Mouse (Mus musculus) T-helper 2 cell (primary cell): ENCODE measurements around the gene Oasl1.
"Not testable (repeated sequence)": the region's sequence is repeated elsewhere in the genome, so short reads cannot be mapped to it uniquely, and the experiment has no call there.

Experiments used
- in situ Hi-C: fragments of 300-600 bp; cut with MboI, MseI; formaldehyde crosslinking; loops from one replicate; pipeline ENCODE4 v1.15.1; 2025; ENCODE audit warnings: high pct_unique_total_duplicates

Oasl1 gene

DNA sequence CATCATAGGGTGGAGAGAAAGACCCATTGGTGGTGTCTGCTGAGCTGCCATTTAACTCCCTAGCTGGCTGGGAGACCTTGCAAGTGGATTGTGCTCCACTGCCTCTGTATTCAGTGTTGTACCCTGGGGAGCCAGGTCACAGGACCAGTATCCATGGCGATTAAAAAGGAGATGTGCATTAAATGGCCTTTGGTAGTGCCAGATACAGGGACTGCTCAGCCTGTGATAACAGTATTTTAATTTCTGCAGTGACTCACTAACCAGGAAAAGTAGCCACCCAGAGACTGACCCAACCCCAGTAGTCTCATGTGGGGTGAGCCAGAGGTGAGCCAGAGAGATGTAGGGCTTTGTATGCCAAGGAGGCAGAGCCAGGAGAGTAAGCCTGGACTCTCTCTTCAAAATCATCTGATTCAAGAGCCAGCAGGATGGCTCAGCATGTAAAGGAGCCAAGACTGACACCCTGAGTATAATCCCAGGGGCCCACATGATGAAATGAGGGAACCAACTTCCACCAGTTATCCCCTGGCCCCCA, 3.2 kb downstream of the Oasl1 start:
- in situ Hi-C loops = no loop called here

DNA sequence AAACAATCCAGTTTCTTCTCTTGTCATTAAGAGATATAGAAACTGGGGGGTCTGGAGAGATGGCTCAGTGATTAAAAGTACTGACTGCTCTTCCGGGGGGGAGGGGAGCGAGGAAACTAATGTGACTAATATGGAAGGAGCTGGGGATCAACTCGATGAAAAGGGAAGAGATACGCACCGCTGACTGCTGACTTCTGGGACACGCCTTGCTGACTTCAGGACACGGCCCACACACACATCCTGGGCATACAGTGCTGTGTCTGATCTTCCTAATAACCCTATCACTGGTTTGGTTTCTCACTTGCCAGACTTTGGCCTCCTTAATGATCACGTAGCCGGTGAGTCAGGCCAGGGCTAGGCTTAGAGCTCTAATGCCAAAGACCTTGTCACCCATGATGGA, 3.7 kb downstream of the Oasl1 start:
- in situ Hi-C loops = no loop called here

- in situ Hi-C loops = no loop called here
Measured at GRCm38 (mm10) chr5:114931626-114932025, 8.6 kb downstream of the Oasl1 start.

DNA sequence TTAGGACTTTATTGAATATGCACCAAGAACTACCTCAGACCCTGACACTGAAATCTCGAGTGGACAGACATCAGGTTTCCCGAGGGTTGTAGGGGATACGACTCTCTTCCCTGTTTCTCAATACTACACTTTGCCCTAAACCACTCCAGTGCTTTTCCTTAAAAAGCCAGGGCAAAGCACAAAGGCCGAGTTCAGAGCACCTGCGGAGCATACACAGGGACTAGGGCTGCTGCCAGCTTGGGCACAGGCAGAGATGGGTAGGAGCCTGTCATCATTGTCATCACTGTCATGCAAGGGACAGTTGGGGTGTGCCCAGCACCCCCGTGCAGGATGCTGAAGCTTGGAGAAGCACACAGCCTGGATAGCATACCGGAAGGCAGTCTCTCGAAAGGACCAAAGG, 10.2 kb downstream of the Oasl1 start:
- in situ Hi-C loops = no loop called here

- in situ Hi-C loops = no loop called here
Measured at GRCm38 (mm10) chr5:114935838-114936237, 12.8 kb downstream of the Oasl1 start.

DNA sequence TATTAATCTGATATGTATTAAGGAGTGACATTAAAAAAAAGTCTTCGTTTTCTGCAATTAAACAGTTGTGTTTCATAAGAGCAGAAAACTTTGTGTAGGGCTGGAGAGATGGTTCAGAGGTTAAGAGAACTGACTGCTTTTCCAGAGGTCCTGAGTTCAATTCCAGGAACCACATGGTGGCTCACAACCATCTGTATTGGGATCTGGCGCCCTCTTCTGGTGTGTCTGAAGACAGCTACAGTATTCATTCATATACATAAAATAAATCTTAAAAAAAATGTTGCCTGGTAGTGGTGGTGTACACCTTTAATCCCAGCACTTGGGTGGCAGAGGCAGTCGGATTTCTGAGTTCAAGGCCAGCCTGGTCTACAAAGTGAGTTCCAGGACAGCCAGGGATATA, 18.1 kb downstream of the Oasl1 start:
- in situ Hi-C loops = not testable (repeated sequence)

GRCm38 (mm10) chr5:114942074-114942765, 19.2 kb downstream of the Oasl1 start, which contains the start of gene 2210016L21Rik:
Gene 2210016L21Rik, plus strand, starts transcription at chr5:114942158.
- in situ Hi-C loops = no loop called here

GRCm38 (mm10) chr5:114942766-114943130, 19.7 kb downstream of the Oasl1 start:
- in situ Hi-C loops = no loop called here

- in situ Hi-C loops = no loop called here
Measured at GRCm38 (mm10) chr5:114945072-114945471, 22.0 kb downstream of the Oasl1 start.

- in situ Hi-C loops = no loop called here
Measured at GRCm38 (mm10) chr5:114948891-114949290, 25.9 kb downstream of the Oasl1 start.

GRCm38 (mm10) chr5:114949316-114949715, 26.3 kb downstream of the Oasl1 start:
- in situ Hi-C loops = no loop called here

DNA sequence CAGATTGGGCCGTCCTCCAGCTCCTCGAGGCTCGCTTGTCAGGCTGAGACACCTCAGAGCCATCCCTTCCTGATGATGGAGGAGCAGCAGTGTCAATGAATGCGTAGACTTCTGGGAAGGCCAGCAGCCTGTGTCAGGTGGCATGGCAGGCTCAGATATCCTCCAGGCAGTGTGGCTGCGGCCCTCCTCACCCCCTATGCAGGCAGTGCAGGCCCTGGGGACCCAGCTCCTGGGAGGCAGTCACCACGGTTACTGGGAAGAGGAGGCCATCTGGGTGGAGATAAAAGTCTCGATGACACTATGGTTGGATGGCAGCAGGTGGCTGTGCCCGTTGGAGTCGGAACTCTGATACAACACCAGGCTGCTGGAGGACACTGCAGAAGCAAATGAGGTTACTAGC, 26.8 kb downstream of the Oasl1 start:
- in situ Hi-C loops = no loop called here

DNA sequence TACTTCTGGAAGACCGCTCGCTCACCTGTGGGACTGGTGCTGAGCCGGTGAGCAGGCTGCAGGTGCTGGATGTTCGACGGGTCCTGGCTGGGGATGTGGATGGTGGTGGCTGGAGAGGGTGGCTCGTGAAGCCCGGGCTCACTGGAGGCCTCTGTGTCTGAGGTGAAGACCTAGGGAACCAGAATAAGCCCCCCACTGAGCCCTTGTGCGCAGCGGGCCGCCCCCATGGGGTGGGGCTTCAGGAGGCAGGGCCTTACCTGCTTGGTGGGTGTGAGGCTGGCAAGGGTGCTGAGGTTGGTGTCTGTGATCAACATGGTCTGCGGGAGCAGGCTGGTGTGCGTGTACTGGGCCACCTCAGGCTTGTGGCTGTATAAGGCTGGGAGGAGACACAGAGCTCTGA, 27.6 kb downstream of the Oasl1 start:
- in situ Hi-C loops = no loop called here

DNA sequence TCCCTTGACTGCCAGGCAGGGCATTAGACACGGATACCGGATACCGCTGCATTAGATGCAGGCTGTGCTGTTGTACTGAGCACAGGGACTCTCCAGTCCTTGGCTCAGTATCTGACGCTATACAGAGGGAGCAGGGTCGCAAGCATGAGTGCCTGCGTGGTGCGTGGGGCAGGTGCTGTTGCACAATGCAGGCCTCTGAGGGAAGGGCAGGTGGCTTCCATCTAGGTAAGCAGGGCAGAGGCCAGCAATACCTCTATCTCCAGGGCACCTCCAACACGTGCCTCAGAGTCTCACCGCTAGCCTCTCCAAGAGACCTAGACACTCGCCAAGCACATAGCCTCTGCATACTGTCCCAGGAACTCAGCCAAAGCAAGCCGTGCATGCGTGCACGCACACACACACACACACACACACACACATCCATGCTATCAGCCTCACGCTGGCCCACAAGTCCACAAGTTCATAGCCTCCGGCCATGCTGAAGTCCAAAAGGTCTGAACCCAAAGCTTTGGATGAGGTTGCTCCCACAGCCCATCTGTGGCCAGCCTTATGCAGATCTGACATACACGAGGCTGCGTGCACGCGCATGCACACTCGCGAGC, 28.3 kb downstream of the Oasl1 start:
- in situ Hi-C loops = no loop called here

DNA sequence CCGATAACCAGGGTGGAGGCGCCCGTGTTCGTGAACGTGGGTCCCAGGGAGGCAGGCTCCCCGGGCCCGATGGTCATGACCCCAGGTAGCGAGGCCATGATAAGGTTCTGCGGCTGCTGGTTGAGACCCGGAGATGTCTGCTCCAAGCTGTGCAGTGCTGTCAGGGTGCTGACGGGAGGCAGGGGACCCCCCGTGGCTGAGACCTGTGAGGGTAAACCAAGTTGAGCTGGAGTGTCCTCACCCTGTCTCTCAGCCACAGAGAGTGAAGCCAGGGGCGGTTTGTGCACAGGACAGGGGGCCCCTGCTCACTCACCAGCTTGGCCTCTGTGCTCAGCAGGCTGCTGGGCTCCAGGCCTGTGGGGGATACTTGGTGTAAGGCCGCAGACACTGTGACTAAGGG, 30.3 kb downstream of the Oasl1 start:
- in situ Hi-C loops = no loop called here

DNA sequence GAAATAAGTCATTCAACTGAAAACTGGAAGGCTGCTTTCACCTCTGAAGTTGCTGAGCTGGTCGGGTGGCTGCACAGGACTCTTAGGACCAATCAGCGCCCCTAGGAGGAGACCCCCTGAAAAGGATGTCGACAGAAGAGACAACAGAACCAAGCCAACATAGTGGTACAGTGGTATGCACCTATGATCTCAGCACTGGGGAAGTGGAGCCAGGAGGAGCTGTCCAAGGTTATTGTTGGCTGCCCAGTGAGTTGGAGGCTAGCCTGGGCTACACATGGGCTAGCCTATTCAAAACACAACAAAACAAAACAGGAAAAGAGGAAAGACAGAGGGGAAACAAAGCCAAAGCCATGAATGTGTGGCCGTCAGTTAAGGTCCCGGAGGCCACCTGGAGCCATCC, 35.0 kb downstream of the Oasl1 start:
- in situ Hi-C loops = no loop called here

DNA sequence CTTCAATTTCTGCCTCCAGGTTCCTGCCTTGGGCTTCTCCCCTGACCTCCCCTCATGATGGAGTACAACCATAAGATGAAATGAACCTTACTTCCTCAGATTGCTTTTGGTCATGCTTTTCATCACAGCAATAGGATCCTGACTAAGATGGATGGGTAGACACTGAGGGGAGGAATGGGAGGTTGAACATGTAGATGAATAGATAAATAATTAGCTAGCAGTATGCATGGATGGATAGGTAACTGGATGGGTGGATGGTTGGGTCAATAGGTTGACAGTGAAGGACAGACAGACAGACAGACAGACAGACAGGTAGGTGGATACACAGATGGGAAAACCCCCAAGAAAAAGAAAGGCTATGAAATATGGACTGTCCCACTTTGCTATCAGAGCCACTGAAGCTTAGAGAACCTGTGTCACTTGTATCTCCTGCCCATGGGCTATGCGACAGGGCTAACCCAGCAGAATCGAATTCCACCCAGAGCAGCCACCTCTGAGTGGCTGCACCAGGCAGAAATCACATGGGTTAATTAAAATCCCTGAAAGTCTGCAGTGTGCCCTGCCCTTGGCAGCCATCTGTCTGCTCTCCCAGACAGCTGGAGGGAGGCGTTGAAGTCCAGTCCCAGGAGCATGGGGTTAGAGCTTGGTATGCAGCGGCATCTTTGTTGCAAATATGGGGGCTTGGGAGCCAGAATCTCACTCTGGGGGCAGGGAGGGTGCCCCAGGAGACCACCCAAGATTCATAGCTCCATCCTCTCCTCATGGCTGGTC, 38.7 kb downstream of the Oasl1 start:
- in situ Hi-C loops = no loop called here

DNA sequence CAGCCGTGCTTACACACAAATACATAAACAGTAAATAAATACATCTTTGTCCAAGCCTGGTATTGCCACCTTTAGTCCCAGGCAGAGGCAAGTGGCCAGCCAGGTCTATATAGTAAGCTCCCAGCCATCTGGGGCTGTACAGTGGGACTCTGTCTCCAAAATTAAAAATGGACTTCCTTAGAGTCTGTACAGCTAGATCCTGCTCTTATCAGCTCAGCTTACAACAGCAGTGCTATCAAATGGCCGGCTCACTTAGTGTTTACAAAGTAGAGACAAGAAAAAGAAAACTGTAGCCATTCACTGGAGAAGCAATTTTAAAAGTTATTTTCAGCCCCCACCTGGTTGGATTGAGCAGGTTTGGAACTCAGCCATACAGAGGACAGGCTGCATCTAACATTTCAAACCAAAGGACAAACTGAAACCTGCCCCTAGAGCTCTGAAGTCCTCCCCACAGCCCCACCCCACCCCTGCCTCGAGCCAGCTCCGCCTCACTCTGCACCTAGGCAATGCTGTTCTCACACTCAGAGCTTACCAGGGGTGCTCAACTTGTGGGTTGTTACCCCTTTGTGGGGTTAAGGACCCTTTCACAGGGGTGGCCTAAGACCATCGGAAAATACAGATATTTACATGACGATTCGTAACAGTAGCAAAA, 41.4 kb downstream of the Oasl1 start:
- in situ Hi-C loops = no loop called here

- in situ Hi-C loops = no loop called here
Measured at GRCm38 (mm10) chr5:114964967-114965898, 42.2 kb downstream of the Oasl1 start.

DNA sequence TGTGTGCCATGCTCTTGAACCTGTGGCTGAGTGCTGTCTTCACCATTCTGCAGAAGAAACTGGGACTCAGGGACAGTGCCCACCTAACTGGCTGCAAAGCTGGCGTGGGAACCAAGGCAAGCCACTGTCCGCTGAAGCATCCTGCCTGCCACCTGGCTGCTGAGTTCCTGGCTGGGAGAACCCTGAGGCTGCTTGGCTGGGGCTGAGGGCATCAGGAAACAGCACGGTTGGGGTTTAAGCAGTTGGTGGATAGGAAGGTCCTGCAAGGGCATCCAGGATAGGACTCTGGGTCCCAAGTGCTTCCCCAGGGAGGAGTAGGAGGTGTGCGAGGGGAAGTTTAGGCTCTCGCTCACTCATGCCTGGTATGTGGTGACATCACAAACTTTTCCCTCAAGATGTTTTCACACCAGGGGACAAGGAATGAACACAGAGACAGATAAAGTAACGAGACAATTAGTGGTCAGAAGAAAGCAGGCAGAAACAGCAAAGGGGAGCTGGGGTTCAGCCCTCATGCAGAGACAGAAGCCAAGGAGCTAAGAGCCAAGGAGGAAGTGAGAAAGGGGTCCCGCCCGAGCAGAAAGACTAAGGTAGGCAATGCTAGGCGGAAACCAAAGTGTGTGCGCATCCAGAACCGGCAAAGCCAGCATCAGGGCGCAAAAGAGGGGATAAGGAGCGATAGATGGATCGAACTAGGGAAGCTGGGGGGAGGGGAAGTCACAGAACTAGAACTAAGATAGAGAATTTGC, 44.7 kb downstream of the Oasl1 start:
- in situ Hi-C loops = no loop called here
